Mouse (Mus musculus) adrenal gland, adult (tissue): ENCODE results near the gene Fancc.
"Not testable (repeated sequence)": the region's sequence is repeated elsewhere in the genome, so short reads cannot be mapped to it uniquely, and the experiment has no call there.

Experiments
- DNase-seq, 2 experiments: peaks; one replicate each; pipeline ENCODE4 v3.0.0; 2022 to 2023; ENCODE audit warnings: low spot score in 1 of 2; ENCODE audit not compliant: inconsistent age in 2 of 2

Gene Fancc

DNA sequence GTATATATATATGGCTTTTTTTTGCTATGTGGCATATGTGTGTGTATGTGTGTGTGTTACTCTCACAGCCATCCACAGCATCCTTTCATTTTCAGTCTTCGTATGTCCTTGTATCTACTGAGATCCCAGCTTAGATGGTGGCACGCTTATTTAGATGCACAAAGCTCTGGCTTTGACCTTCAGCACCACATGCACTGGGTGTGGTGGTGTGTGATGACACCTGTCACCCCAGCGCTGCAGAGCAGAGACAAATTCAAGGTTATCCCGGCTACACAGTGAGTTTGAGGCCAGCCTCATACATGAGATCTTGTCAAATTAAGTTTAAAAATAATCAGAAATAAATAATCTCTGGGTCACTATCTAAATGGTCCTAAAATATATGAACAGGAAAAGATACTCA, 141.0 kb downstream of the Fancc start:
- no peak for DNase-seq

DNA sequence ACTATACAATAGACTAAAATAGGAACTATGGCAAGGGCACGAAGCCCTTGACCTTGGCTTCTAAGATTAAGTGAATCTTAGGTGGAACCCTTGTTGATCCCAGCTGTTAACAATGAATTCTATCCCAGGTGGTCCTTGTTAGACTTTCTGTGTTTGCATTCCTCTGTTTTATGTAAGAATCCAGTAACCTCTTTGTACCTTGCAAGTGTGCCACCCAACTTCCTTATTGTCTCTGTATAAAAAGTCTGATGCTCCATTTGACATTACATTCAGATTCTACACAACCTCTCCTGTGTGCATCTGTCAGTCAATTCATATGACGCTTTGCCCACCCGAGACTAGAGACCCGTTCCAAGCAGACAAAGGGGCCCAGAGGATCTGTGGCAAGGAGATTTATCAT, 143.8 kb downstream of the Fancc start:
- DNase-seq: not testable (repeated sequence)

DNA sequence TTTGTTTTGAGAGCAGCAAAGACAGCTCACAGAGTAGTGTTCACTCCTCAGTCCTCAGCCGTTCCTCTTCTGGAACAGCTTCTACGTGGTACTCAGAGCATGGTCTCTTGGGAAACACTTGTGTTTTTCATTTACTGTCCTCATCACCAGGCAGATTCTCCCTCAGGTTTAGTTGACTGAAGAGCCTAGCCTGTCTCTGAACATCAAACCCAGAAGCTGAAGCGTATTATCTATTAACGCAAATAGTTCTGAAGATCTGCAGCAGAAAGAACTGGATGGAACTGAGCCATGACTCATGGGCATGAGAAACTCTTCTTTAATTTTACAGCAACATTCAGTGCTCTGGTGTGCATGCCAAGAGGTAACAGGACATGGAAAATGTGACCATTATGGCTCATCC, 147.0 kb downstream of the Fancc start:
- no peak for DNase-seq

DNA sequence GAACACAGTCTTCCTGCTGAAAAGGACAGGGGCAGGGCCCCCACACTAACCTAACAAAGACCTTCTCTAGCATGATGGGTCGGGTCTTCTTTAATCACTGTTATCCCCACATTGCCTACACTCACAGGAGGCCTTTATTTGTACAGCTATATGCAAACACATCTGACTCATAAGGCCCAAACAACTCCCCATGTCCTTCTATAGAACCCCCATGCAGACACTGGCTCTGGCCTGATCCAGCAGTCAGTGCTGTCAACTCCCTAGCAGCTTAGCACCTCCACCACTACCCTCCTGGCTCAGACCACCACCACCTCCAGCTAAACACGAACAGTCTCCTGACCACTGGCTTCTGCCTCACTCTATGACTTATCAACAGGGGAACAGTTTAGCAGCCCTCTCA, 149.4 kb downstream of the Fancc start:
- no peak for DNase-seq

DNA sequence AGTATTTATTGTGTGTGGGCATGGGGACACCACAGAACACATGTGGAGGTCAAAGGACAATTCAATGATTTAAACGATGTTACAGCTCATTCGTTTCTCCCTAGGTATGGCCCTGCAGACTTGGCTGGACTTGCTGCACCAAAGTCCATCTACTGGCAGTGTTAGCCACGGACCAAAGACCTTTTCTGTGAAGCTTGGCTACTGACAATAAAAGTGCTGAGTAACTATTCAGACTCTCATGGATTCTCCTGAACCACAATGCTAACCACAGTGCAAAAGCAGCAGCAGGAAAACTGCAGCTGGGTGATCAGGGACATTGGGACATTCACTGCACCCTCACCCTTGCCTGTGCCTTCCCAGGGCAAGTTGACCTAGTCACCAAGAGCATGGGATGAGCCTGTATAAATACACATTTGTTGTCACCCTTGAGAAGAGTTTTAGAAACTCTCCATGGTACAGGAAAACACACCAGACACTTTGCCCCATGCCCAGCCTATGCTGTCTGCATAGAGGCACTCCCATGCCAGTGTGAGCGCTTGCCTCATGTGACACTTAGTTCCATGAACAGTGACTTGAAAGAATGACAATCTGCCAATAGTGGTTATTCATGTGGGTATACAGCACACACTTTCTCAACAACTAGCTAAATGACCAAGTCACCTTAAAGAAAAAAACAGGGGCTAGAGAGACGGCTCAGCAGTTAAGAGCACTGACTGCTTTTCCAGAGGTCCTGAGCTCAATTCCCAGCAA, 151.4 kb downstream of the Fancc start:
- no peak for DNase-seq

DNA sequence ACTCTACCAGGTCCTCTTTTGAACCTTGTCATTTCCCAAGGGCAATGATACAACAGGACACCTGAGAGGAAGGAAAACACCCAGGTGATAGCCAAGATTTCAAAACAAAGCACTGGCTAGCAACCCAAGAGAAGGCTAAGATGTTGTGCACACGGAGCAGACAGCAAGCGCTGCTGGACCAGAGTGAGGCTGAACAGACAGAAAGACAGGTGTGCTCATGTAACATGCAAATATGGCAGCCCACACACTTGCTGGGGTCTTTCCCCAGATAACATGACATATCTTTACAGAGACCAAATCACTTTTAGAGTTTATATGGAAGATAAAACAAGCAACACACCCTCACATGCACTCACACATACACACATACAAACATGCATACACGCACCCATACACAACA, 152.6 kb downstream of the Fancc start:
- no peak for DNase-seq

DNA sequence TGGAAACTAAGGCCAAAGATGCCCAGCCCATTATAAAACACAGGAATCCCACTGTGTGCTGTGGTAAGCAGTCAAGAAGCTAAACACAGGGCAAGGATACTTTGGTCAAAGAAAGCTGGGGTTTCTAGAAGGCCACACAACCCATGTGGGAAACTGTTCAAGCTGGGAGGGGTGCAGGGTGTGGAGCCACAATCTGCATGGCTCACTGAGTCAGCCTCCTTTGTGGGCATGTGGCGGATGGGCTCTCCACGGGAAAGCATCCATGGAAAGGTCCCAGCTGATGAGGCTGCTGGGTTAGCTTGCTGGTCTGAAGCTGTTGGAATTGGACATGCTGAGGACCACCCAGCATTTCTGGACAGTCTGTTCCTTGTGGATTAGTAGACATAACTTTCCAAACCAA, 154.3 kb downstream of the Fancc start:
- no peak for DNase-seq

DNA sequence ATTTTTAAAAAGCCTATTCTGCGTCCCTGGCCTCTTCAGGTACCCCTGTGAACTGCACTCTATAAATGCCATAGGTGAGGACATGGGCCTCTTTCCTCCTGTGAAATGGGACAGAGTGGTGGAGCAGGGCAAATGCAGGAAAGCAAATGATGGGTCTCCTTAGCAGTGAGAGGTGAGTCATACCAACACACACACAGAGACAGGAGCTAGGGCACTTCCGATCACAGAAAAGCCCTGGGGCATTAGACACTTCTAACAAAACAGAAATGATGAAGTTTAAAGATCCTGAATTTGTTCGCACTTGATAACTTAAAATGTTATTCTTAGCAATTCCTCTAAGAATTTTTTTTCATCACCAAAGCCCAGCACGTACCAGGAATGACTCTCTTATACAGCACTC, 157.1 kb downstream of the Fancc start:
- no peak for DNase-seq

DNA sequence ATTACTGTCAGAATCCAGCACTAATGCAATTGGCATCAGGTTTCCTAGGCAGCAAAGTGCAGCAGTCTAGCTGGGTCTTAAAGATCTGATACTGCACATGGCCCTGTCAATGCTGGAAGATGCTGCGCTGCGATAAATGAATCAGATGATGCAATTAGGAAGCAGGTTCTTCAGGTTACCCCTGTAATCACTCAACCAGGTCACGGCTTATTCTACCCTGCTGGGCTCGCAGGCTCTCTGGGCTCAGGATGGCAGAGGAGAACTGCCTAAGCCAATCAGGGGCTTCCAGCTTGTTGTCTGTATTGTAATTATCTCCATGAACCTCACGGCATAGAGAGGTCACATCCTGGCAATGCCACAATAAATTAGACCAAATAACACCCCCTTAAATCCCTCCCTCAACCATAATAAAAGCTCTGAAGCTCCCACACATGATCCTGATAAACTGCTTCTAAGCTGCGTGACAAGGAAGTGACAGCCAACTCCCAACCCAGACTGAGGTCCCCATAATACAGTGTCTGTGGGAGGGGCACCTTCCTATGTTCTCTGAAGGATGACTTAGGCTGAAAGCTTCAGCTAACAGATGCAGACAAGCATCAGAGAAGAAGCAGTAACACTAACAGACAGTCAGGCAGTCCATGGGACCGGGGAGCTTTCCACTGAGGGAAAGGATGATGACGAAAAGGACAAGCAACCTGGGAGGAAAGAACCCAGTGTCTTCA, 159.7 kb downstream of the Fancc start:
- peak; percentile 25 to 51 for DNase-seq

DNA sequence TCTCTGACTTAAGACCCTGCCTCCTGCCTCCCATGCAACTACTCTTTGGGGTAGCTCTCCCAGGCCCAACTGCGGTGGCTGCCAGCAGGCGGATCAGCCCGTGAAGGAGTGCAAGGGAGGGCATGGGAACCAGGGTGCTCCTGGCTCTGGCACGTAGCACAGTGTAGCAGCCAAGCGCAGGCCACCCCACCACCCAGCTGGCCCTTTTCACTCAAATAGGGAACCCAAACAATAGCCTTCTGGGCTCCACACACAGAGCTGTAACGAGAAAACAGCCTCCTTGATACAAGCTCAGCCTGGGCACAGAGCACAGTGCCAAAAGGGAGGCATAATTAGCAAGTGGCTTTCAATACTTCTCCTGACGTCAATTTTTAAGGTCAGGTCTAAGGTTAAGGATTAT, 160.7 kb downstream of the Fancc start:
- DNase-seq: peak in 1 of 2 experiments; percentile 58

DNA sequence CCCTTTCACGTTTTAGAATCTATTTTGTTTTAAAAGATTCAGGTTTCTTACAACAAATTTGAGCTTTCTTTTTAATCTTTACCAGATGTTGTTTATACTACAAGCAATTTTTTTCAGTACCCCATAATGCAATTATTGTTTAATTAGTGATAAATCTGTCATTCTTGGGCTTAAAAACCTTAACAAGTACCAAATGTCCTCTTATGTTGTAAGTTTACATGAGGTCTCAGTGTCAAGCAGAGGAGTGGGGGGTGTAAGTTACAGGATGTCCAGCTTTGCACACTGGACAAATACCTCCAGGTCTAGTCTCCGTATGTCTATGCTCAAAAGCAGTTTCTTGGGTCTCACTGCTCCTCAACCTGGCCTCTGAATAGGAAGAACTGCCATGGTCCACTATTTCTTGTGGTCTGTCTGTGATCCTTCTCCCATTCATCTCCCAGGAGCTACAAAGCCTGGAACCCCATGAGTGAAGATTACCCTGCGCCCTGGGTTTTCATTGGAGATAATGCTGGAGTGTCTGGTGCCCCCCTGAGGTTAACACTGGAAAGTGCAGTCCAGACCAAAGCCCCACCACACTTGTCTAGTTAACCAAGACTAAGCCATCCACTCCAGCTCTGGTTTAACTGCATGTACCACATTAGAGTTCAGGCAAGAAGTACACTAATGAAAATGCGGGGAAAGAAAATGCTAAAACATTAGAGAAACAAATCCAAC, 161.5 kb downstream of the Fancc start:
- peak; percentile 45 to 83 for DNase-seq

DNA sequence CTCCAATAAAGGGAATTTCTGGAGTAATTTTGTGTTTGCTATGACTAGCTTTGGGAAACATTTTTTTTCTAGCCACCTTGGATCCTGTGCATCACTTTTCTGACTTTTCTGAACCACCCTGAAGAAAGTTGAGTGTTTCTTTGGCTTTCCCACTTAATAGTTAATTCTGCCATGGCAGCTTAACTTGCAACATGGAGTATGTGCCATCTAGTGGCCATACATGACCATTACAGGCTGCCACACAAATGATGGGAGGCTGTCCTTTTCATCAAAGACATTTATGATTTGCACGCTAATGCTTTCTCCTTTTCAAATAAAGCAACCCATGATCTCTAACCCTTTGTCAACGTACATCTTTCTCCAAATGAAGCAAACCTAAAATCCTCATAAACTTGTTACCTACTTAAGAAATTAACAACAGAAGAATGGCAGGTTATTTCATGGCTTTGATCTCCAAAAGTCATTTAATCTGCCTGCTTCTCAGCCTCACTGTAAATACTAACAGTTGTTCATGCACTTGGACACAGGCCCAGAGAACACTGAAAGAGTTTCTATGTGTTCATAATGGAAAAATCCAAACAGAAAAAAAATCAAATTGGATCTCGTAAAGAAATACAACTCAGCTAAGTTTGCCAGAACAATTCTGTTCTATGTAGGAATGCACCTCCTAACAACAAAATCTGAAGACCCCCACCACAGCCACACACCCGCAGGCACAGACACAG, 164.3 kb downstream of the Fancc start:
- DNase-seq: peak; percentile 54 to 88

DNA sequence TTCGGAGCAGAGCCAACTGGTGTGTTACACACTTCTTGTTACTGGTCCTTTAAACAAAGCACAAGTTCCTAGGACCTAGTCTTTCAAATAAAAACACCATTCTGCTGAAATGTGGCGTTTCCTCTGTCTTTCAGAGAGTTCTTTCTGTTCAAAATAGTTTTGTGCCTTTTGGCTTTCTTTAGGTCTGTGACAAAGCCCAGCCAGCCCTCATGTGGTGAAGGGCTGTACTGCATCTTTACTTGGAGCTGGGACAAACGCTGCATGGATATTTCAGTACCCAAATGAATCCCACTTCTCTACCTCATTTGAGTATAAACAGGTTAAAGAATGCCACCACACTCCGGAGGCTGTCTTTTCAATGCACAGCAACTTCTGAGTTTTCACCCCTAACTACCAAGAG, 165.7 kb downstream of the Fancc start:
- DNase-seq: peak; percentile 72 to 94

DNA sequence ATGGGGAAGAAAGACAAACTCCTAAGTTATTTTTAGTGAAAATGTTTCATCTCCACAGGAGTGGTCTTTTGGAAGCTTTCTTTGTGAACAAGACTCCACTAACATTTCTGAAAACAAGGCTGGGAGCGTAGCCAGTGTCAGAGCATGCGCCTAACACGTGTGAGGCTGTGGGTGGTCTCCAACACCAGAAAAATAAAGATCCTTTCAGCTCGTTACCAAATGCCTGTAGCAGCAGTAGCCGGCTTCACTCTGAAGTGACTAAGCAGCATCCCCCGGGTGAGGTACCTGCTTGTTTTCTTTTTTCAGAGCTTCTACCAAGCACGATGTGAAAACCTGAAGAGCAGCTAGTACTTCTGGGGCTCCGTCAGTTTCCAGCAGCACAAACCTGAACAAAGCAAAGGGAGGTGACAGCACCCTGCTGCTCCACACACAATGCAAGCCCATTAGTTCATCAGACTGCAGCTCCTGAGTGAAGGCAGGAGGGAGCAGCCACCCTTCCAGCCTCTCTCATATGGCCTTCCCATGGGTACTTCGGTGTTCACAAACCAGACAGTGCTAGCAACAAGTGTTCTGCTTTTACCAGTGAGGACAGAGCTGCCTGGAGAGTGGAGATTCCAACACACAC, 166.7 kb downstream of the Fancc start:
- peak; percentile 19 to 66 for DNase-seq

DNA sequence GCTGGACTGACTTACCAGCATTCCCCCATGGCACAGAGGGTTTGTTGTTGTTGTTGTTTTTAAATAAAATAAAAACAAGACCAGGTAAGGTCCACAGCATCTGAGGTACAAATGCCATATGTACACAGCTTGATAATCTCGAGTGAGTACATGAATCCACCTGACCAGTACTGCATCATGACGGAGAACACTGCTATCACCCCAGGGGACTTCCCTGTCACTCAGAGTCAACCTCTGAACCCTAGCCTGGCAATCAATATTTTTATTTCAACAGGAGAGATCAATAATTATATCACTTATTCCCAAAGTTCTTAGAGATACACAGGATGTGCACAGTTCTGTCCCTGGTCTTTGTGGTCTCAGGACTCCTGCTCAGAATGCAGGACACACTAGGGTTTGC, 171.1 kb downstream of the Fancc start:
- DNase-seq: peak in 1 of 2 experiments; percentile 35

DNA sequence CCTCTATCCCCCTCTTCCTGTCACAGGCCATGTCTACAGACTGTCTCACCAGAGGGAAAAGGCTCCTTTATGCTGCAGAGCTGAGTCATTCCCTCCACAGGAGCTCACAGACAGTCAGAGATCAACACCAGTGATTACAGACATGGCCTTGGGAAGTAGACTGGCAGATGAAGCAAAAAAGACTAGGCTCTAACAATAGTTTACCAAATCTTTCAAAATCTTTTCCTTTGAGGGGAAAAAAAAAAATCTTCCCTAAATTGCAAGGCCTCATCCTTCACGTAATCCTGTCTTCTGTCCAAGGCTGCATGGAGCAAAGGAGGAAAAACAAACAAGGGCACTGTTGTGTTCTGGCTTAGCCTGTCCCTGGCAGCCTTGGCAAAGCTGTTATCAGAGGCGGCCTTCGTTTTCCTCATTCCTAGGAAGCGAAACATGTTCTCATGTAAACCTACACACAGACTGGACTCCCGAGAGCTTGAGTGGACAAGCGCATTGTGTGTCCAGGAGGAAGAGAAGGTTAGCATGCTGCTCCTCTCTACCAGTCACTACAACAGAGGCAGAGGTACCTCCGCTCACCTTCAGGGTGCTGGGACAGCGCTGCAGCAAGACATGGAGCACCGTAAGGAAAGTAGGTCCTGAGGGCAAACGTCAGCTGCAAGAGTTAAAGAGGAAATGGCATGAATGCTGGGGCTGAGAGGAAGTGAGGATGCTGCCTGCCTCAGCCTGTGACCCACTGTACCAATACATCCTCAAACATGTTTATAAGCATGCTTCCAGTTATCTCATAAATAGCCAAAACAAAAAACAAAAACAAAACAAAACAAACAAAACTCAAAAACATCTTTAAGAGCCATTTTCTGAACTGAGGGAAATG, 171.9 kb downstream of the Fancc start:
- DNase-seq: peak; percentile 75 to 93

DNA sequence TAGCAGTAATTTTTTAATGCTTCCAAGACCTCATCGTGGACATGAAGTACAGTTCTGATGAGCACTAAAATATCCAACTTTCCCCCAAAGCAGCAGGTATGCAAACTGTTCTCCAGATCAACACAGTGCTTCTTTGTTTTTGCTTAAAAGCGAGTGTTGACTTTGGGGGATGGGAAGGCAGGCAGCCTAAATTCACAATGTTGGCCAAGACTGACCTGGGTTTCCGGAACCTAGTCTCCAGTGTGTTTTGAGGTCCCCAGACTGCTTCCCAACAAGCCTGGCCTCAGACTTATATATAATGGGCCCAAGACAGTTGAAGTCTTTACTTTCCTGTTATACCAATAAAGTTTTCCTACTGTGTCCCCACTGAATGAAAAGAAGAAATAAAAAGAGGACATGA, 172.8 kb downstream of the Fancc start:
- DNase-seq: peak in 1 of 2 experiments; percentile 71

DNA sequence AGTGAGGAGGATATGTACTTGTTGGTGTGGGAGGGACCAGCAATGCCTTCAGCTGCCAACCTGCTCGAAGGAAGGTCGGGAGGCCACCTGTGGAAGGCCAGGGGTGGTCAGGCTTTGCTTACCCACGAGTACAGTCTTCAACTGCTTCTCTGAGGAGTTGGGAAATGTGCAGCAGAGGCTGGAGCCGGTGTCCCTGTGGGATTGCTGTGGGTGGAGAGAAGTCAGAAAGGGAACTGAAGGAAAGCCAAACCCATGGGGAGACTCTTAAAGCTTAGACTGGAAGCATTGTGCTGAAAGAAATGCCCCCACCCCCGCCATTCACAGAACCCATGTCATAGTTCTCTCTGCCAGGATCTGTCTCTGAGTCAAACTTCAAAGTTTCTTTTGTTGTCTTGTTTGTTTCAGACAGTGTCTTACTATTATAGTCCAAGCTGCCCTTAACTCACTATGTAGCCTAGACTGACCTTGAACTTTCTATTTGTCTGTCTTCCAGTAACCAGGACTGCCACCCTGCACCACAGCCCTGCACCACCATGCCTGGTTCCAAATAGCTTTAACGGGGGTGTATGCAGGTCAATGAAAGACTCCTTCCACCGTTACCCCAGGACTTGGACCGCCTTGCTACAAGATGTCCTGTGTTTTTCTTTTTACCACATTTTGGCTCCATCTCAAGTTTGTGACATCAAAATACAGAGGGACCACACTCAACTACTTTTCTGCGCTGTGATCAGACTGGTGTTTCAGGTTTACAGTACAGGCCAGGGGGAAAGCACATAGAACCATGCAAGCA, 173.6 kb downstream of the Fancc start:
- peak in 1 of 2 experiments; percentile 86 for DNase-seq

DNA sequence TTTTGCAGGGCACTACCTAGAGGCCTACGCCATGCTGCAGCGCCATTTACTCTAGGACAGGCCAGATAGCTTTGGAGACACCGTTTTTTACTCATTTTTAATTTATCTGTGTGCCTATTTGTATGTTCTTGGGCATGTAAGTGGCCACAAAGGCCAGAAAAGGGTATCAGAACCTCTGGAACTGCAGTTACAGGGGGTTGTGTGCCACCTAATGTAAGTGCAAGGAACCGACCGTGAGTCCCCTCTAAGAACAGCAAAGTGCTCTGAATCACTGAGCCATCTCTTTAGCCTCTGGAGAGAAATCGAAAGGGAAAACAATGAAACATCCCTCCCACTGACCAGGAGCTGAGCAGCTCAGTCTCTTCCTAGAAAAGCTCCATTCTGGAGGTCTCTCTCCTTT, 174.3 kb downstream of the Fancc start:
- DNase-seq: peak in 1 of 2 experiments; percentile 53
